Mouse (Mus musculus): ENCODE data around the gene Oip5. TPM values are rescaled to one million over a fixed set of nuclear protein-coding genes. Genes with fewer than 3 reads are reported as not detected.

The Oip5 gene
- polyA plus RNA-seq, 1 experiment: 5.0 TPM

GRCm38 (mm10) chr2:119593765-119594112 is 24.5 kb downstream of the Oip5 start:
- 3% methylated on average over 7 of the region's 7 CpGs for WGBS
- no peak for DNase-seq (ENCODE audit: low read depth, low spot score)

DNA sequence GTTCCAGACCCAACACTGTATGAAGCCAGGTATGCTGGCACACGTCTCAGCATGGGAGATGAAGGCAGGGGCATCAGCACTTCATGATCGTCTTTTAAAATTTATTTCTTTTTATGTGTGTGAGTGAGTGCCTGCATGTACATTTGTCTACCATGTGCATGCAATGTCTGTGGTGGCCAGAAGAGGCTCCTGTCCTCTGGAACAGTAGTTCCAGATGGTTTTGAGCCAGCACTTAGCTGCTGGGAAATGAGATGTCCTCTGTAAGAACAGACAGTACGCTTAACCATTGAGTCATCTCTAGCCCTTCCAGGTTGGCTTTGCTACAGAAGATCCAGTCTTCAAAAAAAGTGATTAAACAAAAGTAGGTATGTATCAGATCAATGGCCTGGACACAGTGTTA is 27.0 kb downstream of the Oip5 start:
- 84% methylated on average over 3 of the region's 3 CpGs for WGBS
- DNase-seq (ENCODE audit: low read depth, low spot score): no peak

DNA sequence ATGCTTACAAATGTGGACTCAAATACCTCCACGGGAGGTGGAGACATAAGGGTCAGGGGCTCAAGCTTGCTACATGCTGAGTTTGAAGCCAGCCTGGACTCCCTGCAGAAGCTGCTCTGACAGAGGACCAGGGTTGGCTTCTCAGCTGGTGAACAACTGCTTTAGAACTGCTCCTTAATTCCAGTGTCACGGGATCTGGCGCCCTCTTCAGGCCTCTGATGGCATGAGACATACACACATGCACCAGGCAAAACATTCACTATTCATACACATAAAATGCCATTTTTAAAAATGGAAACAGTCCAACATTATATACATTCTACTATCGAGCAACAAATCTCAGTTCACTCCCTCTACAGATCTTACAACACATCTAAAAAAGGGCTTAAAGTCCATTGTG is 30.9 kb downstream of the Oip5 start:
- WGBS: 16% methylated on average over 4 of the region's 4 CpGs
- peak; percentile 39 for DNase-seq (ENCODE audit: low read depth, low spot score)

- DNase-seq (ENCODE audit: low read depth, low spot score): no peak
- 87% methylated on average over 8 of the region's 8 CpGs for WGBS
These were observed 34.0 kb downstream of the Oip5 start for GRCm38 (mm10) chr2:119584282-119584681.

- WGBS: 74% methylated on average over 2 of the region's 2 CpGs
- DNase-seq (ENCODE audit: low read depth, low spot score): no peak
These were observed 34.8 kb downstream of the Oip5 start for GRCm38 (mm10) chr2:119583439-119583838.

DNA sequence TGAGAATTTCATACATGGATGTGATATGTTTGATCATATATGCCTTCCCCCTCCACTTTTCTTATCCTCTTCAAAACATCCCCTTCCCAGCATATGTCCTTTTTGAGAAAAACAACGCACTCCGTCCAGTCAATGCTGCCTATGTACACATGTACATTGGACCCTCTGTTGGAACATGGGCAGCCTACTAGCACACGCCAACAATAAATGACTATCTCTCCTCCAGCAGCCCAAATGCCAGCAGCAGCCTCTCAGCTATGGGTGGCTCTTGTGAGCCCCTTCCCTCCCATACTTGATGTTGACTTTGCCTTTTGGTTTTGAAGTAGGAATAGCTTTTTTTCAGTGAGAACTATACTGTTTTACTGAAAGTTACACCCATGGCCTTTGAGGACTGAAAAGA is 36.7 kb downstream of the Oip5 start:
- no peak for DNase-seq (ENCODE audit: low read depth, low spot score)
- WGBS: 53% methylated on average over 3 of the region's 3 CpGs

- DNase-seq (ENCODE audit: low read depth, low spot score): no peak
These were observed 45.8 kb downstream of the Oip5 start for GRCm38 (mm10) chr2:119572471-119572870.

DNA sequence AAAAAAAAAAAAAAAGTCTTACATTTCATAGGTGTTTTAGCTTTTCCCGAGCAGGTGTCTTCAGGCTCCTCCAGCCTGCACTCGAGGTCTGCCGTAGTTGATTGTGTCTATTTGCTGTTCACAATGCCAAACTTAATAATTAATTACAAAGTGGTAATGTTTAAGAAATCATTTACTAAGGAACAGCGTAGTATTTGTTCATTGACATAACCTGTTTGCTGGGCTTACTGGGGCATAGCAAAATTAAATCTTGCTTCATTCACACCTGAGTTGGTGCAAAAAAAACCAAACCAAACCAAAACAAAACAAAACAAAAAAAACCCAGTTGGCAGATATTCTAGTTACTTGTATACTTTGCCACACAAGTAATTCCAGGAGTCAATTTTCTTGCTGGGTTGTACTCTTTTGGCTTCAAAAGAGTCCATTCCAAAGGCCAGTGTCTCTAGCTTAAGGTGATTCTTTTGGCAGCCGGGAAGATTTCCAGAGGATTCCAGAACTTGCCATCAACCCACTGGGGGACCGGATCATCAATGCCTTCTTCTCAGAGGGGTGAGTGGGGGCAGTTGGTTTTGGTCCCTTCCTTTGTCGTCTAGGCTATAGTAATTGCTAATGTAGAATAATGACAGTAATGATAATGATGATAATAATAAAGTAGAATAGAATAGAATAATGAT is 52.0 kb downstream of the Oip5 start:
- no peak for DNase-seq (ENCODE audit: low read depth, low spot score)
- 61% methylated on average over 7 of the region's 7 CpGs for WGBS

More at GRCm38 (mm10) chr2:119572471-119572870, 45.8 kb downstream of the Oip5 start:
- 36% methylated on average over 1 of the region's 1 CpGs for WGBS

DNA sequence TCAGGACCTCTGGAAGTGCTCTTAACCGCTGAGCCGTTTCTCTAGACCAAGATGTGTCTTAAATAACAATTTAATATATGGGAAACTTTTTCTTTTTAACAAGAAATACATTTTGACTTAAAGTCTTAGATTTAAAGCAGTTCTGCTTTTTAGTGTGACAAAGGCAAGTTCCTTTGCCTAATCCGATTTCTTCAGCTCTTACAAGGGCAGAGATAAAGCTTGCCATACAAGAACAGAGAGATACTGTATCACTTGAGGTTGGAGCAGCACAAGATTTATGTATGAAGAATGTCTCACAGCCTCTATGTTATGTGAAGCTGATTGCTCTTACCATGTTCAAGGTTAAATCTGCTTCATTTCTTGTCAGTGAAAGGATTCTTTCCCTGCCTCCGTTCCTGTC is 53.0 kb downstream of the Oip5 start:
- 89% methylated on average over 4 of the region's 4 CpGs for WGBS

GRCm38 (mm10) chr2:119561794-119562193 is 56.5 kb downstream of the Oip5 start:
- WGBS: 70% methylated on average over 3 of the region's 3 CpGs
- DNase-seq (ENCODE audit: low read depth, low spot score): no peak

More for the DNA sequence above, 53.0 kb downstream of the Oip5 start:
- DNase-seq (ENCODE audit: low read depth, low spot score): no peak

Other genes with a start within 250 kb of the Oip5 start
- 6.9 and 8.4 TPM in 2 replicates for gene Ino80, start 140.8 kb downstream of the Oip5 start, polyA plus RNA-seq (2012; rRNA removed)
- 0.12 and 0.16 TPM in 2 replicates for gene Exd1, start 70.8 kb downstream of the Oip5 start, polyA plus RNA-seq (2012; rRNA removed)
- gene Chp1, start 70.8 kb downstream of the Oip5 start, polyA plus RNA-seq (2012; rRNA removed): 142 and 154 TPM in 2 replicates
- 3.6 and 4.2 TPM in 2 replicates for gene Nusap1, start 171 bp downstream of the Oip5 start, polyA plus RNA-seq (2012; rRNA removed)
- gene Ndufaf1, start 44.4 kb upstream of the Oip5 start, polyA plus RNA-seq (2012; rRNA removed): 4.8 and 5.2 TPM in 2 replicates
- gene Rtf1, start 56.6 kb upstream of the Oip5 start, polyA plus RNA-seq (2012; rRNA removed): 6.3 and 6.5 TPM in 2 replicates
- 32.1 and 41.0 TPM in 2 replicates for gene Itpka, start 123.9 kb upstream of the Oip5 start, polyA plus RNA-seq (2012; rRNA removed)
- gene Ltk, start 142.0 kb upstream of the Oip5 start, polyA plus RNA-seq (2012; rRNA removed): 2.1 and 3.0 TPM in 2 replicates
- 12.1 and 15.2 TPM in 2 replicates for gene Rpap1, start 169.1 kb upstream of the Oip5 start, polyA plus RNA-seq (2012; rRNA removed)
- 3.5 and 3.7 TPM in 2 replicates for gene Tyro3, start 179.3 kb upstream of the Oip5 start, polyA plus RNA-seq (2012; rRNA removed)